Comparison of ENCODE assay signal across 12 mouse cellular contexts in genomic region chr13:72937246-72937645, GRCm38 (mm10).
"Had no signal": no experiment of that assay in that cellular context is flagged by ENCODE, and none has a peak within 500 bp of the region (broad histone marks: within the 10 kb centered on the region; RNA-seq: fewer than 3 reads in every experiment).

No protein-coding gene starts in this region.

- H3K27me3 ChIP-seq: limb, embryonic 12.5 days; neural tube, embryonic 12.5 days; stomach, embryonic 15.5 days had no signal

- H3K27ac ChIP-seq: kidney, embryonic 15.5 days; limb, embryonic 12.5 days; liver, embryonic 14.5 days; midbrain, embryonic 13.5 days; neural tube, embryonic 12.5 days; stomach, embryonic 15.5 days had no signal

- H3K4me3 ChIP-seq: kidney, embryonic 15.5 days; limb, embryonic 12.5 days; midbrain, embryonic 13.5 days; neural tube, embryonic 12.5 days; stomach, embryonic 15.5 days had no signal

- H3K4me2 ChIP-seq: kidney, embryonic 15.5 days; limb, embryonic 12.5 days; midbrain, embryonic 13.5 days; neural tube, embryonic 12.5 days; stomach, embryonic 15.5 days had no signal

- H3K4me1 ChIP-seq: kidney, embryonic 15.5 days; neural tube, embryonic 12.5 days; stomach, embryonic 15.5 days had no signal

- DNase-seq: kidney, postnatal 14 days; lung, adult 18-20 months; lung, postnatal 36 days; right cerebral cortex, postnatal 4 days; thymus, adult 2 months; thymus, postnatal 25 days had no signal

- H3K9me3 ChIP-seq: kidney, embryonic 15.5 days; limb, embryonic 12.5 days; neural tube, embryonic 12.5 days; stomach, embryonic 15.5 days had no signal

- H3K9ac ChIP-seq: kidney, embryonic 15.5 days; limb, embryonic 12.5 days; liver, embryonic 14.5 days; midbrain, embryonic 13.5 days; neural tube, embryonic 12.5 days; stomach, embryonic 15.5 days had no signal

- ATAC-seq: midbrain, embryonic 13.5 days had no signal

- H3K36me3 ChIP-seq: kidney, embryonic 15.5 days; limb, embryonic 12.5 days; midbrain, embryonic 13.5 days; neural tube, embryonic 12.5 days; stomach, embryonic 15.5 days had no signal
